Mouse (Mus musculus) thymus, adult 18-20 months (tissue): ENCODE results near the gene Gucy2g.
"Not testable (repeated sequence)": the region's sequence is repeated elsewhere in the genome, so short reads cannot be mapped to it uniquely, and the experiment has no call there.

ENCODE experiments used
- DNase-seq, 2 experiments: peaks; one replicate each; pipeline ENCODE4 v3.0.0; 2022; ENCODE audit warnings: mixed read lengths in 2 of 2

Gucy2g gene

DNA sequence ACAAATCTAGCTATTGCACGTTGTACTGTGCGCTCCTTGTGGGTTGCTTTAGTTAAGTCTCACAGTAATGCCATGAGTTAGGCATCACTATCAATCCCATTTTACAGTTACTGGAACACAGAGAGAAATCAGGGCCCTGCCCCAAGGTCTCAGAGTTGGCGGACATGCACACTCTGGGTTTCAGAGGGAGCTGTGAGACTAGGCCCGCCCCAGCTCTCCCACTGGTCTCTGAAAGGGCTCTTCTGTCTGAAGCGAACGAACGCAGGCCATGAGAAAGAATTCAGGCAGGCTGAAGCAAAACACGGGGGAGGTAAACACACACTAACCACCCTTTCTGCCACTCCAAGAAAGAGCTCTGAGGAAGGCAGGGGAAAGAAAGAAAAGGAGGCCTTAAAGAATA lies 82.4 kb downstream of the Gucy2g start:
- no peak for DNase-seq

DNA sequence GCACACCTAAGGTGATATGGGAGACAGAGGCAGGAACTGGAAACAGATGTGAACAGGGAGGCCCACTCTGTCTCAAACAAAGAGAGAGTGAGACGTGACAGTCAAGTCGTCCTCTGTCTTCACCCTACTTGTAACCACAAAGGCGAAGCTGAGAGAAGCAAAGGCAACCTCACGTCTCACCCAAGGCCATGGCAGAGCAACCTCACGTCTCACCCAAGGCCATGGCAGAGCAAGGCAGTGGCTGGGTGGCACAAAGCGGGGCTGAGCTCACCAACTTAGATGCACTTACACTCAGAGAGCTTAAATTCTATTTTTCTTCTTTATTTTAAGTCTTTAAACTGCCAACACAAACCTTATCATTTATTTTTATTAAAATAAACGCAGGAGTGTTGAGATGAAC lies 84.0 kb downstream of the Gucy2g start:
- no peak for DNase-seq

DNA sequence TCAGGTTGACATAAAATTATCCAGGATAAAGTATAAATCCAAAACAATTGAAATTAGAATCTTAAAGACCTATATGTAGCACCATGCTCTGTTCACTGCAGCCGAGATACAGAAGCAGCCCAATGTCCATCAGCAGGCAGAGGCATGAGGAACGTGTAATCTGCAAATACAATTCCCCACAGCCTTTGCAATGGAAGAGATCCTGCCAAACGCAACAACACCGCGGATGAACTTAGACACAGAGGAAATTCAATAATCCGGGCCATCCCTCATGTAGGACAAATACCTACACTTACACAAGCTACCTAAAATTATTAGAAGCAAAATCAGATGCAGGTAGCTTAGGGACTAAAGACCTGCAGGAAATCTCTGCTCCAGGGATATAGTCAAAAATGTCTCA lies 88.1 kb downstream of the Gucy2g start:
- DNase-seq, result no peak

DNA sequence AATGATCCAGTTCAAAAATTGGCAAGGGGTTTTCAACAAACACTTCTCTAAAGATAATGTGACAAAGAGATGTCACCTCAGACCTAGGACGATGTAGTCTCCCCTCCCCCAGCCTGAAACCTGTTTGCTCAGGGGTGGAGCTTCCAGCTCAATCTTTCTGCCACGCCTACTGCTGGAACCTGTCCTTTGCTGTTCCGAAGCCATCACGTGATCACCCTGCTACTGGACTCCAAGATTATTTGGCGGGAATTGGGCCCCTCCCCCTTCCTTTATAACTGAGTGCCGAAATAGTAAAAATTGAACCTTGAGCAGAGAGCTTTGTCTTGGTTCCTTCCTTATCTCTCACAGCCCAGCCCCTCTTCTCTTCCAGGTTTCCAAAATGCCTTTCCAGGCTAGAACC lies 88.8 kb downstream of the Gucy2g start:
- DNase-seq, result not testable (repeated sequence)

DNA sequence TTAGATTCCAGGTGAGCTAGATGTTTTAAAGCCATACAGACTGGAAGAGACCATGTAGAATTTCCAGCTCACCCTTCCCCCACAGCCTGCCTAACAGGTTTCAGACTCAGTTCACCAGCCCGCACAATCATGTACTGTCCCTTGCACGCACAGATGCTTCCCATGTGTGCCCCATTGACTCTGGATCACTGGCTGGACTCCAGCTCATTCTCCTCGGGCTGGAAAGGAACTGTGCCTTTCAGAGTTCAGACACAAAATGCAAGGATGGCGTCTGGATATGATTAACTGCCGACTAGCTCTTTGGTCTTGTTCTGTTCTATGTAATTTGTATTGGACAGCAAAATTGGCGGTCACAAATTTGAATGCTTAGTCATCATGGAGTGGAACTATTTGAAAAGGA lies 91.4 kb downstream of the Gucy2g start:
- DNase-seq, result no peak

DNA sequence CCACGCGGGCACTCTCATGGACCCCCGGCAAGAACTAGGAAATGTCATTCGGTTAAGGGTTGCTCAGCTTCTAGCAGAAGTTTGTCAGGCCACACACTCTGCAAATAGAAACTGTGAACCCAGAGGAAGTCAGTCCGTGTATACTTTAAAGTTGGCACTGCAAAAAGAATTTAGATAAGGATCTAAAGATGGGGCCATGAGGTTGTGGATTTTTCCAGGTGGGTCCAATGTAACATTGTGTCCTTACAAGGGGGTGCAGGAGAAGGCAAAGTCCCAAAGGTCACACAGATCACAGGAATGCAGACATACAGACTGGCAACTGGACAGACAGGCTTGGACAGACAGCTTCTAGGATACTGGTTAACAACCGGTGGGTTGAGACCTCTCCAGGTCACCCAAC lies 92.9 kb downstream of the Gucy2g start:
- no peak for DNase-seq
